Mouse (Mus musculus) testis, adult 2 months (tissue): ENCODE results near the gene Rnf13. TPM values are rescaled to one million over a fixed set of nuclear protein-coding genes. Genes with fewer than 3 reads are reported as not detected.
"Not testable (repeated sequence)": the region's sequence is repeated elsewhere in the genome, so short reads cannot be mapped to it uniquely, and the experiment has no call there.

ENCODE experiments used
- H3K27ac ChIP-seq: fragments of 200-500 bp; 2 replicates; pipeline ENCODE4 v1.5.1; 2012; ENCODE audit warnings: low read depth, low read length; ENCODE audit not compliant: control insufficient read depth, insufficient read depth
- H3K27me3 ChIP-seq: fragments of 200-500 bp; 2 replicates; pipeline ENCODE4 v1.6.1; 2012; ENCODE audit warnings: mild to moderate bottlenecking, low read length, moderate library complexity; ENCODE audit not compliant: control insufficient read depth, insufficient read depth
- H3K36me3 ChIP-seq: fragments of 200-500 bp; 2 replicates; pipeline ENCODE4 v1.6.1; 2012; ENCODE audit warnings: mild to moderate bottlenecking, low read length; ENCODE audit not compliant: control insufficient read depth, insufficient read depth
- H3K4me1 ChIP-seq: fragments of 200-500 bp; 2 replicates; pipeline ENCODE4 v1.6.1; 2012; ENCODE audit warnings: low read length; ENCODE audit not compliant: control insufficient read depth, insufficient read depth
- H3K4me3 ChIP-seq: fragments of 200-500 bp; 2 replicates; pipeline ENCODE4 v1.5.1; 2012; ENCODE audit warnings: low read depth, mild to moderate bottlenecking, low read length, moderate library complexity, mixed read lengths; ENCODE audit not compliant: control insufficient read depth
- CTCF ChIP-seq: fragments of 200-500 bp; IDR thresholded peaks from 2 replicates; pipeline ENCODE4 v1.5.1; 2012; ENCODE audit warnings: low read depth, mild to moderate bottlenecking, inconsistent platforms, low read length, moderate library complexity; ENCODE audit not compliant: control insufficient read depth, insufficient read depth, insufficient replicate concordance
- POLR2A ChIP-seq: fragments of 200-500 bp; IDR thresholded peaks from 2 replicates; pipeline ENCODE4 v1.6.1; 2012; ENCODE audit warnings: low read depth, mild to moderate bottlenecking, inconsistent platforms, low read length, moderate library complexity; ENCODE audit not compliant: control insufficient read depth
- polyA plus RNA-seq: library from polyadenylated mRNA; depleted of rRNA; stranded (reverse); fragments of >200 nt; gene quantifications from 2 replicates; pipeline ENCODE4 v1.2.3, GENCODE M21; 2012

Gene Rnf13
- polyA plus RNA-seq, 1 experiment, result 15.8 TPM

GRCm38 (mm10) chr3:57736419-57737095, 695 bp downstream of the Rnf13 start:
- Histone ChIP-seq H3K36me3 (no peaks in the 10 kb centered on the region), H3K4me3 (peak overlapping the region; percentile 92), H3K27me3 (no peaks in the 10 kb centered on the region), H3K27ac (peak overlapping the region; percentile 83), H3K4me1 (peaks cover 3% of the 10 kb centered on the region; the same call in 1 of the 2 replicates)
- TF ChIP-seq CTCF (no peak), POLR2A (no peak)

DNA sequence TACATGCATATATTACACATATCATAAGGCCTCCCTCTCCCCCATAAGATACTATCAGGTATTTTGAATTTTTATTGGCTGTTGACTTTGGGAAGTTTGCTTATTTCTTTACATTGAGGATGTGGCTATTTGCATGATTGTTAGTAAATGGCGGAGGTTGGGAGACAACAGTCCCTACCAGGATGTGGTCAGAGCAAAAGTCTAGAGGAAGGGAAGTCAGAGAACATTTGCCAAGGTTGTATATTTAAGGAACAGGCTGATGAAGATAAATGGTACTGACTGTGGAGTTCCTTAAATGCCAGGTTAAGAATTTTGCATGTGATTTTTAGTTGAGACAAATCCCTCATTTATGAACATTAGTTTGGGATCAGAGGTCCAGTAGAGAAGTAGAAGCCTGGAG, 4.0 kb downstream of the Rnf13 start:
- TF ChIP-seq CTCF (no peak), POLR2A (no peak)
- no peaks in the 10 kb centered on the region for H3K36me3 ChIP-seq
- no peak overlapping the region for H3K27ac ChIP-seq
- no peaks in the 10 kb centered on the region for H3K27me3 ChIP-seq
- H3K4me3 ChIP-seq, result no peak overlapping the region
- peaks cover 3% of the 10 kb centered on the region; the same call in 1 of the 2 replicates for H3K4me1 ChIP-seq

- no peaks in the 10 kb centered on the region for H3K4me1 ChIP-seq
- no peaks in the 10 kb centered on the region for H3K36me3 ChIP-seq
- H3K27ac ChIP-seq, result no peak overlapping the region
- TF ChIP-seq CTCF (no peak), POLR2A (no peak)
- H3K4me3 ChIP-seq, result no peak overlapping the region
- no peaks in the 10 kb centered on the region for H3K27me3 ChIP-seq
Measured at GRCm38 (mm10) chr3:57748576-57749267, 12.9 kb downstream of the Rnf13 start.

GRCm38 (mm10) chr3:57776915-57777314, 41.1 kb downstream of the Rnf13 start:
- no peaks in the 10 kb centered on the region for H3K36me3 ChIP-seq
- no peak overlapping the region for H3K4me3 ChIP-seq
- H3K27me3 ChIP-seq, result no peaks in the 10 kb centered on the region
- H3K4me1 ChIP-seq, result no peaks in the 10 kb centered on the region
- no peak overlapping the region for H3K27ac ChIP-seq
- no peak for TF ChIP-seq POLR2A
- no peak for TF ChIP-seq CTCF

GRCm38 (mm10) chr3:57788472-57788871, 52.6 kb downstream of the Rnf13 start:
- no peak overlapping the region for H3K27ac ChIP-seq
- H3K36me3 ChIP-seq, result no peaks in the 10 kb centered on the region
- no peak overlapping the region for H3K4me3 ChIP-seq
- TF ChIP-seq POLR2A (no peak), CTCF (no peak)
- H3K4me1 ChIP-seq, result no peaks in the 10 kb centered on the region
- H3K27me3 ChIP-seq, result no peaks in the 10 kb centered on the region

- no peaks in the 10 kb centered on the region for H3K36me3 ChIP-seq
- no peak for TF ChIP-seq POLR2A
- TF ChIP-seq CTCF, result no peak
- no peak overlapping the region for H3K27ac ChIP-seq
- H3K27me3 ChIP-seq, result no peaks in the 10 kb centered on the region
- no peaks in the 10 kb centered on the region for H3K4me1 ChIP-seq
- no peak overlapping the region for H3K4me3 ChIP-seq
Measured at GRCm38 (mm10) chr3:57789005-57789962, 53.4 kb downstream of the Rnf13 start.

GRCm38 (mm10) chr3:57791104-57791503, 55.2 kb downstream of the Rnf13 start:
- Histone ChIP-seq H3K4me1 (no peaks in the 10 kb centered on the region), H3K4me3 (no peak overlapping the region), H3K36me3 (no peaks in the 10 kb centered on the region), H3K27me3 (no peaks in the 10 kb centered on the region), H3K27ac (no peak overlapping the region)
- TF ChIP-seq POLR2A, result no peak
- no peak for TF ChIP-seq CTCF

- not testable (repeated sequence) for H3K36me3 ChIP-seq, H3K4me3 ChIP-seq, H3K4me1 ChIP-seq, H3K27ac ChIP-seq, H3K27me3 ChIP-seq
Measured at GRCm38 (mm10) chr3:57795071-57795470, 59.2 kb downstream of the Rnf13 start.
